Mouse (Mus musculus): ENCODE measurements at regions not wholly inside any gene's neighbourhood (a gene's known extent, or its start where the extent isn't known, plus 50 kb on each side); places are given as distances from the start of the nearest gene placed in this dataset.

GRCm38 (mm10) chr13:75578971-75579370 is 127.6 kb upstream of the Ell2 start:
- H3K4me1 ChIP-seq (ENCODE audit: control insufficient read depth, insufficient read depth, low read length): no peaks in the 10 kb centered on the region

GRCm38 (mm10) chr13:75590836-75591235 is 115.7 kb upstream of the Ell2 start:
- Histone ChIP-seq H3K4me1 (ENCODE audit: control insufficient read depth, insufficient read depth, low read length) (no peaks in the 10 kb centered on the region), H3K27ac (ENCODE audit: low read depth, low read length) (no peak overlapping the region), H3K4me2 (ENCODE audit: low read length) (no peak overlapping the region), H3K9ac (ENCODE audit: low read length) (no peak overlapping the region), H3K9me3 (replicated peaks; ENCODE audit: control insufficient read depth, low read length) (no peaks in the 10 kb centered on the region), H3K36me3 (ENCODE audit: control insufficient read depth, insufficient read depth, low read length) (no peaks in the 10 kb centered on the region), H3K4me3 (ENCODE audit: low read depth, low read length) (no peak overlapping the region), H3K27me3 (replicated peaks; ENCODE audit: control insufficient read depth, insufficient read depth, low read length) (no peaks in the 10 kb centered on the region)
- WGBS: 77% methylated on average over 2 of the region's 2 CpGs
- ATAC-seq (no peak), DNase-seq (ENCODE audit: low spot score) (peak; percentile 3)

More at GRCm38 (mm10) chr13:75578971-75579370, 127.6 kb upstream of the Ell2 start:
- DNase-seq (ENCODE audit: low spot score) (no peak), ATAC-seq (no peak)
- Histone ChIP-seq H3K4me3 (ENCODE audit: low read depth, low read length) (no peak overlapping the region), H3K27me3 (replicated peaks; ENCODE audit: control insufficient read depth, insufficient read depth, low read length) (no peaks in the 10 kb centered on the region), H3K9ac (ENCODE audit: low read length) (no peak overlapping the region), H3K4me2 (ENCODE audit: low read length) (no peak overlapping the region), H3K36me3 (ENCODE audit: control insufficient read depth, insufficient read depth, low read length) (no peaks in the 10 kb centered on the region), H3K9me3 (replicated peaks; ENCODE audit: control insufficient read depth, low read length) (no peaks in the 10 kb centered on the region), H3K27ac (ENCODE audit: low read depth, low read length) (no peak overlapping the region)
- WGBS: 82% methylated on average over 1 of the region's 1 CpGs

GRCm38 (mm10) chr13:75596856-75597255 is 109.7 kb upstream of the Ell2 start:
- Histone ChIP-seq H3K4me3 (ENCODE audit: low read depth, low read length) (no peak overlapping the region), H3K9ac (ENCODE audit: low read length) (no peak overlapping the region), H3K27me3 (replicated peaks; ENCODE audit: control insufficient read depth, insufficient read depth, low read length) (no peaks in the 10 kb centered on the region), H3K4me2 (ENCODE audit: low read length) (no peak overlapping the region), H3K9me3 (replicated peaks; ENCODE audit: control insufficient read depth, low read length) (no peaks in the 10 kb centered on the region), H3K36me3 (ENCODE audit: control insufficient read depth, insufficient read depth, low read length) (no peaks in the 10 kb centered on the region), H3K4me1 (ENCODE audit: control insufficient read depth, insufficient read depth, low read length) (no peaks in the 10 kb centered on the region), H3K27ac (ENCODE audit: low read depth, low read length) (no peak overlapping the region)
- ATAC-seq: no peak
- 82% methylated on average over 2 of the region's 2 CpGs for WGBS
- no peak for DNase-seq (ENCODE audit: low spot score)

- H3K9me3 ChIP-seq (replicated peaks; ENCODE audit: control insufficient read depth, low read length): no peaks in the 10 kb centered on the region
- no peak for ATAC-seq
- H3K9ac ChIP-seq (ENCODE audit: low read length): no peak overlapping the region
- H3K36me3 ChIP-seq (ENCODE audit: control insufficient read depth, insufficient read depth, low read length): no peaks in the 10 kb centered on the region
- H3K27ac ChIP-seq (ENCODE audit: low read depth, low read length): no peak overlapping the region
- no peaks in the 10 kb centered on the region for H3K27me3 ChIP-seq (replicated peaks; ENCODE audit: control insufficient read depth, insufficient read depth, low read length)
- H3K4me2 ChIP-seq (ENCODE audit: low read length): no peak overlapping the region
- no peaks in the 10 kb centered on the region for H3K4me1 ChIP-seq (ENCODE audit: control insufficient read depth, insufficient read depth, low read length)
- no peak overlapping the region for H3K4me3 ChIP-seq (ENCODE audit: low read depth, low read length)
- DNase-seq (ENCODE audit: low spot score): no peak
Measured at GRCm38 (mm10) chr13:75598186-75598585, 108.4 kb upstream of the Ell2 start.

- Histone ChIP-seq H3K9ac (ENCODE audit: low read length) (no peak overlapping the region), H3K4me1 (ENCODE audit: control insufficient read depth, insufficient read depth, low read length) (no peaks in the 10 kb centered on the region), H3K27ac (ENCODE audit: low read depth, low read length) (no peak overlapping the region), H3K27me3 (replicated peaks; ENCODE audit: control insufficient read depth, insufficient read depth, low read length) (no peaks in the 10 kb centered on the region), H3K4me3 (ENCODE audit: low read depth, low read length) (no peak overlapping the region), H3K4me2 (ENCODE audit: low read length) (no peak overlapping the region), H3K36me3 (ENCODE audit: control insufficient read depth, insufficient read depth, low read length) (no peaks in the 10 kb centered on the region), H3K9me3 (replicated peaks; ENCODE audit: control insufficient read depth, low read length) (no peaks in the 10 kb centered on the region)
- no peak for DNase-seq (ENCODE audit: low spot score)
- no peak for ATAC-seq
- 96% methylated on average over 1 of the region's 1 CpGs for WGBS
Measured at GRCm38 (mm10) chr13:75598675-75599074, 107.9 kb upstream of the Ell2 start.

- H3K27me3 ChIP-seq (replicated peaks; ENCODE audit: control insufficient read depth, insufficient read depth, low read length): no peaks in the 10 kb centered on the region
- no peaks in the 10 kb centered on the region for H3K4me1 ChIP-seq (ENCODE audit: control insufficient read depth, insufficient read depth, low read length)
- H3K4me2 ChIP-seq (ENCODE audit: low read length): no peak overlapping the region
- H3K4me3 ChIP-seq (ENCODE audit: low read depth, low read length): no peak overlapping the region
- ATAC-seq: no peak
- 85% methylated on average over 3 of the region's 3 CpGs for WGBS
- no peak for DNase-seq (ENCODE audit: low spot score)
- H3K9ac ChIP-seq (ENCODE audit: low read length): no peak overlapping the region
- no peak overlapping the region for H3K27ac ChIP-seq (ENCODE audit: low read depth, low read length)
- H3K36me3 ChIP-seq (ENCODE audit: control insufficient read depth, insufficient read depth, low read length): no peaks in the 10 kb centered on the region
- H3K9me3 ChIP-seq (replicated peaks; ENCODE audit: control insufficient read depth, low read length): no peaks in the 10 kb centered on the region
Measured at GRCm38 (mm10) chr13:75623229-75623628, 83.3 kb upstream of the Ell2 start.

GRCm38 (mm10) chr13:75627405-75627804 is 79.2 kb upstream of the Ell2 start:
- Histone ChIP-seq H3K4me1 (ENCODE audit: control insufficient read depth, insufficient read depth, low read length) (no peaks in the 10 kb centered on the region), H3K27ac (ENCODE audit: low read depth, low read length) (no peak overlapping the region), H3K4me3 (ENCODE audit: low read depth, low read length) (no peak overlapping the region), H3K36me3 (ENCODE audit: control insufficient read depth, insufficient read depth, low read length) (no peaks in the 10 kb centered on the region), H3K4me2 (ENCODE audit: low read length) (no peak overlapping the region), H3K27me3 (replicated peaks; ENCODE audit: control insufficient read depth, insufficient read depth, low read length) (no peaks in the 10 kb centered on the region), H3K9me3 (replicated peaks; ENCODE audit: control insufficient read depth, low read length) (no peaks in the 10 kb centered on the region), H3K9ac (ENCODE audit: low read length) (no peak overlapping the region)
- WGBS: 83% methylated on average over 1 of the region's 1 CpGs
- ATAC-seq: no peak
- DNase-seq (ENCODE audit: low spot score): no peak

- 95% methylated on average over 1 of the region's 1 CpGs for WGBS
- H3K9ac ChIP-seq (ENCODE audit: low read length): no peak overlapping the region
- ATAC-seq: no peak
Measured at GRCm38 (mm10) chr13:75631048-75631447, 75.5 kb upstream of the Ell2 start.

GRCm38 (mm10) chr13:75647513-75647912 is 59.0 kb upstream of the Ell2 start:
- no peak overlapping the region for H3K9ac ChIP-seq (ENCODE audit: low read length)
- ATAC-seq (no peak), DNase-seq (ENCODE audit: low spot score) (no peak)
- H3K4me1 ChIP-seq (ENCODE audit: control insufficient read depth, insufficient read depth, low read length): no peaks in the 10 kb centered on the region
- H3K9me3 ChIP-seq (replicated peaks; ENCODE audit: control insufficient read depth, low read length): no peaks in the 10 kb centered on the region
- no peak overlapping the region for H3K4me2 ChIP-seq (ENCODE audit: low read length)
- no peak overlapping the region for H3K4me3 ChIP-seq (ENCODE audit: low read depth, low read length)
- H3K27me3 ChIP-seq (replicated peaks; ENCODE audit: control insufficient read depth, insufficient read depth, low read length): no peaks in the 10 kb centered on the region
- no peak overlapping the region for H3K27ac ChIP-seq (ENCODE audit: low read depth, low read length)
- WGBS: 72% methylated on average over 1 of the region's 1 CpGs
- H3K36me3 ChIP-seq (ENCODE audit: control insufficient read depth, insufficient read depth, low read length): no peaks in the 10 kb centered on the region

More at GRCm38 (mm10) chr13:75631048-75631447, 75.5 kb upstream of the Ell2 start:
- Histone ChIP-seq H3K4me2 (ENCODE audit: low read length) (no peak overlapping the region), H3K36me3 (ENCODE audit: control insufficient read depth, insufficient read depth, low read length) (no peaks in the 10 kb centered on the region), H3K9me3 (replicated peaks; ENCODE audit: control insufficient read depth, low read length) (no peaks in the 10 kb centered on the region), H3K4me3 (ENCODE audit: low read depth, low read length) (no peak overlapping the region), H3K4me1 (ENCODE audit: control insufficient read depth, insufficient read depth, low read length) (no peaks in the 10 kb centered on the region), H3K27me3 (replicated peaks; ENCODE audit: control insufficient read depth, insufficient read depth, low read length) (no peaks in the 10 kb centered on the region), H3K27ac (ENCODE audit: low read depth, low read length) (no peak overlapping the region)
- DNase-seq (ENCODE audit: low spot score): no peak
